8 mouse cellular contexts compared by ENCODE assay signal in genomic region chr7:79935511-79936205, GRCm38 (mm10). TPM values are rescaled to one million over a fixed set of nuclear protein-coding genes. Genes with fewer than 3 reads are reported as not detected.
A peak's percentile ranks its signal among the peaks of the same experiment; 100 is the strongest.
DNase-seq lines count a peak whose midpoint lies in the region; ATAC-seq and TF ChIP-seq lines count a peak whose summit lies in the region.

No protein-coding gene starts in this region.

- H3K9me3 ChIP-seq in embryonic facial prominence, embryonic 15.5 days (replicated peaks), result no peaks in the 10 kb centered on the region
- H3K9me3 ChIP-seq in heart, embryonic 15.5 days (replicated peaks), result no peaks in the 10 kb centered on the region
- no peaks in the 10 kb centered on the region for H3K9me3 ChIP-seq in kidney, postnatal 0 days (replicated peaks; ENCODE audit: low read length)

- no peak for TF ChIP-seq POLR2A in thymus, adult 2 months (IDR thresholded peaks at IDR 0.05; ENCODE audit: control insufficient read depth, extremely low read depth, insufficient read depth, low read length, poor library complexity)

- H3K27ac ChIP-seq in layer of hippocampus, adult 2 months, result peak overlapping the region; percentile 91
- H3K27ac ChIP-seq in embryonic facial prominence, embryonic 15.5 days (replicated peaks), result peak overlapping the region; percentile 52; the same call in 1 of the 2 replicates
- peak overlapping the region; percentile 81 for H3K27ac ChIP-seq in heart, embryonic 15.5 days
- H3K27ac ChIP-seq in kidney, postnatal 0 days, result peak overlapping the region; percentile 87
- H3K27ac ChIP-seq in thymus, adult 2 months (ENCODE audit: control insufficient read depth, insufficient read depth, low read length), result no peak overlapping the region

- peaks cover 17% of the 10 kb centered on the region for H3K4me1 ChIP-seq in embryonic facial prominence, embryonic 15.5 days
- peaks cover 18% of the 10 kb centered on the region for H3K4me1 ChIP-seq in heart, embryonic 15.5 days (replicated peaks)
- no peaks in the 10 kb centered on the region for H3K4me1 ChIP-seq in kidney, postnatal 0 days (replicated peaks; ENCODE audit: insufficient read depth, low read length)
- H3K4me1 ChIP-seq in thymus, adult 2 months (replicated peaks; ENCODE audit: control insufficient read depth, insufficient read depth, low read length), result 0 out of 2 replicates have a peak, but pooled peaks cover 3% of the 10 kb centered on the region

- no peaks in the 10 kb centered on the region for H3K27me3 ChIP-seq in embryonic facial prominence, embryonic 15.5 days
- no peaks in the 10 kb centered on the region for H3K27me3 ChIP-seq in heart, embryonic 15.5 days
- no peaks in the 10 kb centered on the region for H3K27me3 ChIP-seq in kidney, postnatal 0 days (ENCODE audit: insufficient read depth, low read length)
- peaks cover 3% of the 10 kb centered on the region for H3K27me3 ChIP-seq in thymus, adult 2 months (ENCODE audit: control insufficient read depth, insufficient read depth, low read length)

- 14% methylated on average over 19 of the region's 19 CpGs for whole genome bisulfite sequencing in embryonic facial prominence, embryonic 15.5 days
- 15% methylated on average over 19 of the region's 19 CpGs for WGBS in heart, embryonic 15.5 days
- WGBS in kidney, postnatal 0 days, result 8% methylated on average over 19 of the region's 19 CpGs
- 22% methylated on average over 19 of the region's 19 CpGs for WGBS in thymus, adult 2 months

- ATAC-seq in embryonic facial prominence, embryonic 15.5 days (ENCODE audit: insufficient number of reproducible peaks, low FRiP score, low TSS enrichment, low read depth), result no peak
- ATAC-seq in heart, embryonic 15.5 days (replicated peaks; ENCODE audit: insufficient number of reproducible peaks, insufficient read depth, low FRiP score, low read depth), result peak; percentile 37; the same call in 1 of the 2 replicates
- peak; percentile 78; the same call in 1 of the 2 replicates for ATAC-seq in kidney, postnatal 0 days (replicated peaks; ENCODE audit: low FRiP score, low read depth)

- no peak for DNase-seq in layer of hippocampus, adult 2 months (ENCODE audit: low spot score in 2 of 2)
- no peak for DNase-seq in layer of hippocampus, adult 11-12 months (ENCODE audit: low spot score)
- DNase-seq in kidney, postnatal 0 days (ENCODE audit: low spot score), result peak; percentile 66
- DNase-seq in lung, postnatal 14 days, result peak; percentile 58
- DNase-seq in ovary, postnatal 14 days (ENCODE audit: low spot score), result peak; percentile 29
- DNase-seq in thymus, adult 2 months, result no peak

- no peaks in the 10 kb centered on the region for H3K36me3 ChIP-seq in embryonic facial prominence, embryonic 15.5 days
- no peaks in the 10 kb centered on the region for H3K36me3 ChIP-seq in heart, embryonic 15.5 days
- 0 out of 2 replicates have a peak, but pooled peaks cover 4% of the 10 kb centered on the region for H3K36me3 ChIP-seq in kidney, postnatal 0 days (ENCODE audit: insufficient read depth, low read length)
- no peaks in the 10 kb centered on the region for H3K36me3 ChIP-seq in thymus, adult 2 months (ENCODE audit: control insufficient read depth, insufficient read depth, low read length)

- no peak for TF ChIP-seq CTCF in layer of hippocampus, adult 2 months (conservative IDR thresholded peaks at IDR 0.05)
- TF ChIP-seq CTCF in kidney, postnatal 0 days (IDR thresholded peaks at IDR 0.05; ENCODE audit: low read depth), result no peak
- TF ChIP-seq CTCF in thymus, adult 2 months (IDR thresholded peaks at IDR 0.05; ENCODE audit: borderline replicate concordance, control insufficient read depth, extremely low read depth, insufficient read depth, low read length, poor library complexity), result no peak

- peak overlapping the region; percentile 76 for H3K4me3 ChIP-seq in layer of hippocampus, adult 2 months
- peak overlapping the region; percentile 58 for H3K4me3 ChIP-seq in embryonic facial prominence, embryonic 15.5 days (replicated peaks)
- H3K4me3 ChIP-seq in heart, embryonic 15.5 days, result peak overlapping the region; percentile 74
- H3K4me3 ChIP-seq in kidney, postnatal 0 days (replicated peaks; ENCODE audit: low read depth, low read length), result peak overlapping the region; percentile 55
- H3K4me3 ChIP-seq in thymus, adult 2 months (ENCODE audit: control insufficient read depth, insufficient read depth, low read length), result no peak overlapping the region

- peak overlapping the region; percentile 47 for H3K9ac ChIP-seq in embryonic facial prominence, embryonic 15.5 days
- peak overlapping the region; percentile 68 for H3K9ac ChIP-seq in heart, embryonic 15.5 days
- H3K9ac ChIP-seq in kidney, postnatal 0 days (ENCODE audit: low read depth, low read length), result peak overlapping the region; percentile 71

- H3K4me2 ChIP-seq in embryonic facial prominence, embryonic 15.5 days (replicated peaks), result peak overlapping the region; percentile 67
- peak overlapping the region; percentile 83 for H3K4me2 ChIP-seq in heart, embryonic 15.5 days
- peak overlapping the region; percentile 79 for H3K4me2 ChIP-seq in kidney, postnatal 0 days (ENCODE audit: low read length)

RNA-seq across cellular contexts. Expression of gene Arpin, which starts 0.5 kb away (rescaled TPM):
- total RNA-seq in layer of hippocampus, adult 2 months (2021), result 10 to 100 TPM; 13.4 TPM
- polyA plus RNA-seq in embryonic facial prominence, embryonic 15.5 days (2015; fragmentation: Nextera tagmentation; extraction: Ambion mirVana), result 27.2 and 27.5 TPM in 2 replicates
- polyA plus RNA-seq in heart, embryonic 15.5 days (2015; fragmentation: Nextera tagmentation; extraction: Ambion mirVana), result 26.6 and 26.9 TPM in 2 replicates
- polyA plus RNA-seq in kidney, postnatal 0 days (2015; fragmentation: Nextera tagmentation; extraction: Ambion mirVana), result 30.6 and 34.4 TPM in 2 replicates
- polyA plus RNA-seq in thymus, adult 2 months (2012; rRNA removed), result 4.6 and 5.4 TPM in 2 replicates

RNA-seq across cellular contexts. Expression of gene Ap3s2, which starts 15.2 kb away (rescaled TPM):
- 10 to 100 TPM; 47.4 to 49.8 TPM for total RNA-seq in layer of hippocampus, adult 2 months (2021)
- 23.9 and 30.4 TPM in 2 replicates for polyA plus RNA-seq in embryonic facial prominence, embryonic 15.5 days (2015; fragmentation: Nextera tagmentation; extraction: Ambion mirVana)
- 22.1 and 24.7 TPM in 2 replicates for polyA plus RNA-seq in heart, embryonic 15.5 days (2015; fragmentation: Nextera tagmentation; extraction: Ambion mirVana)
- polyA plus RNA-seq in kidney, postnatal 0 days (2015; fragmentation: Nextera tagmentation; extraction: Ambion mirVana), result 31.5 and 37.7 TPM in 2 replicates
- polyA plus RNA-seq in thymus, adult 2 months (2012; rRNA removed), result 21.7 and 22.4 TPM in 2 replicates

Comparison
In these comparisons a context has a peak if more than half of its experiments do, and no peak if none do; other contexts are left out.
1. DNase-seq: peak in kidney, postnatal 0 days (single experiment), lung, postnatal 14 days (single experiment) and ovary, postnatal 14 days (single experiment); none in layer of hippocampus, adult 2 months (0 of 2), layer of hippocampus, adult 11-12 months (single experiment) and thymus, adult 2 months (single experiment).
2. Peak in every context shown above with its lines, with median percentiles within 50 percentile points of each other: H3K4me2 ChIP-seq and H3K9ac ChIP-seq.